Mouse (Mus musculus) CH12.LX (cell line): ENCODE measurements around the gene Chat.

Source experiments
- CTCF ChIP-seq, 2 experiments: IDR thresholded peaks in 1 of 2; conservative IDR thresholded peaks in 1 of 2; 2 replicates each; pipeline ENCODE4 v1.5.1; 2011 to 2012; ENCODE audit warnings: low read depth in 2 of 2, low read length in 2 of 2, improper control_type of control experiment in 1 of 2, inconsistent platforms in 1 of 2, mild to moderate bottlenecking in 1 of 2, moderate library complexity in 1 of 2
- EP300 ChIP-seq: IDR thresholded peaks from 2 replicates; pipeline ENCODE4 v1.6.1; 2011; ENCODE audit warnings: low read length, improper control_type of control experiment
- IRF4 ChIP-seq: IDR thresholded peaks from 2 replicates; pipeline ENCODE4 v1.6.1; 2014; ENCODE audit warnings: low read depth, mild to moderate bottlenecking, inconsistent platforms, low read length, improper control_type of control experiment
- KAT2A ChIP-seq: IDR thresholded peaks from 2 replicates; pipeline ENCODE4 v1.6.1; 2012; ENCODE audit warnings: low read length, improper control_type of control experiment, inconsistent platforms; ENCODE audit not compliant: insufficient replicate concordance
- MAZ ChIP-seq: IDR thresholded peaks from 2 replicates; pipeline ENCODE4 v1.6.1; 2012; ENCODE audit warnings: low read depth, mild to moderate bottlenecking, inconsistent platforms, low read length, improper control_type of control experiment, moderate library complexity
- MXI1 ChIP-seq: IDR thresholded peaks from 2 replicates; pipeline ENCODE4 v1.6.1; 2011; ENCODE audit warnings: mild to moderate bottlenecking, low read depth, low read length, improper control_type of control experiment
- NELFE ChIP-seq: IDR thresholded peaks from 2 replicates; pipeline ENCODE4 v1.6.1; 2011; ENCODE audit warnings: low read depth, low read length, improper control_type of control experiment
- PAX5 ChIP-seq: IDR thresholded peaks from 2 replicates; pipeline ENCODE4 v1.6.1; 2012; ENCODE audit warnings: low read length, inconsistent platforms, mixed read lengths
- POLR2A ChIP-seq: IDR thresholded peaks from 2 replicates; pipeline ENCODE4 v1.6.1; 2011; ENCODE audit warnings: low read depth, mild to moderate bottlenecking, improper control_type of control experiment, low read length
- RCOR1 ChIP-seq: conservative IDR thresholded peaks from 2 replicates; pipeline ENCODE4 v1.6.1; 2012; ENCODE audit warnings: low read depth, mild to moderate bottlenecking, inconsistent platforms, low read length, improper control_type of control experiment
- USF1 ChIP-seq: IDR thresholded peaks from 2 replicates; pipeline ENCODE4 v1.6.1; 2014; ENCODE audit warnings: low read depth, mild to moderate bottlenecking, inconsistent platforms, low read length, improper control_type of control experiment

DNA sequence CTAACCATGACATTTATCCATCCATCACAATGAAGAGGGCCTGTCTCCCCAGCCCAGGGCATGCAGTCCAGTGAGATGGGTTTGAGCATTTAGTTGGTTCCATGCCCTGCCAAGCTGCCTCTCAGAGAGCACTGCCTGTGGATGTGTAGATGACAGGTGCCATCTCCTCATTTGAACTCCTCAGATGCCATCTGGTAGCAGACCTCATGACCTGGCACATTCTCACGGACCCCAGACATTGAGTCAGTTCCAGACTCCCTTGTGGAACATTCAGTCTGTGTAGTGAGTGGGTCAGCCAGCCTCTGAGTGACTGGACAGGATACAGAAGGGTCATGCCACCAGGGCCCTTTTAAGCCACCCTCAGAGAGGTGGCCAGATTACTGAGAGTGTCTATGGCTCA, 11.8 kb upstream of the Chat start:
- no peak for TF ChIP-seq USF1
- no peak for TF ChIP-seq POLR2A
- TF ChIP-seq CTCF (conservative IDR thresholded peaks at IDR 0.05 in 1 of 2, IDR thresholded peaks at IDR 0.05 in 1 of 2; ENCODE audit: low read depth in 2 of 2, low read length in 2 of 2): no peak
- TF ChIP-seq EP300: no peak
- TF ChIP-seq MAZ: no peak
- TF ChIP-seq NELFE: no peak
- TF ChIP-seq KAT2A: no peak
- TF ChIP-seq MXI1: no peak
- TF ChIP-seq RCOR1: no peak
- no peak for TF ChIP-seq IRF4
- no peak for TF ChIP-seq PAX5
